Mouse (Mus musculus): Measurements from ENCODE around the gene Adamtsl1.

- TF ChIP-seq MAX (IDR thresholded peaks at IDR 0.05; ENCODE audit: low read depth) (no peak), POLR2A (IDR thresholded peaks at IDR 0.05; ENCODE audit: insufficient read length, low read depth) (no peak), E2F4 (IDR thresholded peaks at IDR 0.05; ENCODE audit: insufficient read depth) (no peak), USF1 (IDR thresholded peaks at IDR 0.05; ENCODE audit: low read depth) (no peak), MYOG (IDR thresholded peaks at IDR 0.05; ENCODE audit: control insufficient read depth in 1 of 3, insufficient read depth in 1 of 3, insufficient read length in 2 of 3, low read depth in 2 of 3) (no peak), TCF12 (IDR thresholded peaks at IDR 0.05; ENCODE audit: insufficient read depth, poor library complexity, severe bottlenecking) (no peak), CEBPB (IDR thresholded peaks at IDR 0.05; ENCODE audit: insufficient read depth, poor library complexity, severe bottlenecking) (no peak), POLR2AphosphoS2 (IDR thresholded peaks at IDR 0.05; ENCODE audit: insufficient read length, low read depth) (no peak)
Measured at GRCm38 (mm10) chr4:86427312-86427711, 913.3 kb downstream of the Adamtsl1 start.

Measured in myocyte (in vitro differentiated cells).